Mouse (Mus musculus): ENCODE data around the gene Dpy19l2. TPM values are rescaled to one million over a fixed set of nuclear protein-coding genes. Genes with fewer than 3 reads are reported as not detected.
"Not testable (repeated sequence)": the region's sequence is repeated elsewhere in the genome, so short reads cannot be mapped to it uniquely, and the experiment has no call there.

The Dpy19l2 gene
- 0.62 and 0.71 TPM in 2 replicates for total RNA-seq (2014; rRNA removed)
- polyA plus RNA-seq (2015; fragmentation: Nextera tagmentation; extraction: Ambion mirVana): 0.59 and 0.85 TPM in 2 replicates

DNA sequence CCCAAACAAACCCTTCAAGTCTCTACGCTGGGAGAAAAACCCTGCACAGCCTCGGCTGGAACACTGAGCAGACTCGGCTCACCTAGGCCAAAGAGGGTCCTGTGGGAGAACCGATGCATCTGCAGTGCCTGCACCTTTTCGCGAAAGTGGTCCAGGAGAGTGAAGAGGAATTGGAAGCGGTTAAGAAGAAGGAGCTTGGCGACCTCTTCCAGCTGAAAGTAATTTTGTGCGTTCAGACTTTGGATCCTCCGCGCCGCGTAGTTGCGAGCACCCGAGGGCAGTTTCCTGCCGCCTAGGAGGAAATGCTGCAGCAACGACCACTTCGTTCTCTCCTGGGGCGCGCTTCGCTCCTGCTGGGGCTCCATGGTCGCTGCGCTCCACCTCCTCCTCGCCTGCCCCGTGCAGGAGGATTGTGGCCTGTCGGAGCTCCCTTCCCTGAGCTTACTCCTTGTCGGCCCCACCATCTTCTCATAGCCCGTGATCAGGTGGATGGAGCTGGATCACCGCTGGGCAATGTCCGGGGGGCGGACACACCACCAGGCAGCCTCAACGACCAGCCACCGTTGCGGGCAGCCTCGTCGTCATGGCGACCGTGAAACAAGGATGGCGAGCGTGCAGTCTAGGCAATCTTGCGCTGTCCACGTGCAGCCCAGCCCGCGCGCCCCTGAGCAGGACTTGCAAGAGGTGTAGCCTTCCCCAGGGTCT lies at the start of gene Dpy19l2:
Gene Dpy19l2, minus strand, starts transcription at position 594 of the 705 bp plus-strand sequence.
- H3K4me1 ChIP-seq (ENCODE audit: insufficient read depth): 0 out of 2 replicates have a peak, but pooled peaks cover 4% of the 10 kb centered on the region
- H3K27me3 ChIP-seq (ENCODE audit: insufficient read depth, low read length): no peaks in the 10 kb centered on the region
- H3K4me2 ChIP-seq (ENCODE audit: low read depth): peak within 1 kb of the TSS; percentile 97
- H3K36me3 ChIP-seq (ENCODE audit: insufficient read depth): no peaks in the 10 kb centered on the region
- H3K9me3 ChIP-seq (ENCODE audit: low read length): no peaks in the 10 kb centered on the region
- under 1% methylated on average over 45 of the region's 45 CpGs for WGBS
- H3K4me3 ChIP-seq (ENCODE audit: low read depth, low read length): peak within 1 kb of the TSS; percentile 46
- TF ChIP-seq CTCF (IDR thresholded peaks at IDR 0.05; ENCODE audit: low read depth): peak; percentile 15; the same call in 1 of the 2 replicates
- peak; percentile 91 for ATAC-seq
- H3K9ac ChIP-seq: peak within 1 kb of the TSS; percentile 52
- DNase-seq: peak; percentile 66
- no peak within 1 kb of the TSS for H3K27ac ChIP-seq (ENCODE audit: low read depth, low read length)

GRCm38 (mm10) chr9:24744958-24745357 lies 48.9 kb upstream of the Dpy19l2 start:
- Histone ChIP-seq H3K27ac (ENCODE audit: low read depth, low read length) (no peak overlapping the region), H3K36me3 (ENCODE audit: insufficient read depth) (no peaks in the 10 kb centered on the region), H3K9ac (no peak overlapping the region), H3K9me3 (ENCODE audit: low read length) (no peaks in the 10 kb centered on the region), H3K4me3 (ENCODE audit: low read depth, low read length) (no peak overlapping the region), H3K27me3 (ENCODE audit: insufficient read depth, low read length) (no peaks in the 10 kb centered on the region), H3K4me2 (ENCODE audit: low read depth) (no peak overlapping the region), H3K4me1 (ENCODE audit: insufficient read depth) (no peaks in the 10 kb centered on the region)
- no peak for ATAC-seq
- no peak for TF ChIP-seq CTCF (IDR thresholded peaks at IDR 0.05; ENCODE audit: low read depth)
- 92% methylated on average over 5 of the region's 5 CpGs for WGBS
- no peak for DNase-seq

- Histone ChIP-seq H3K4me1 (ENCODE audit: insufficient read depth) (no peaks in the 10 kb centered on the region), H3K27ac (ENCODE audit: low read depth, low read length) (no peak overlapping the region), H3K9ac (no peak overlapping the region), H3K27me3 (ENCODE audit: insufficient read depth, low read length) (no peaks in the 10 kb centered on the region), H3K4me2 (ENCODE audit: low read depth) (no peak overlapping the region), H3K9me3 (ENCODE audit: low read length) (no peaks in the 10 kb centered on the region), H3K4me3 (ENCODE audit: low read depth, low read length) (no peak overlapping the region), H3K36me3 (ENCODE audit: insufficient read depth) (no peaks in the 10 kb centered on the region)
- ATAC-seq (no peak), DNase-seq (peak; percentile 17)
- peak; percentile 53 for TF ChIP-seq CTCF (IDR thresholded peaks at IDR 0.05; ENCODE audit: low read depth)
Measured at GRCm38 (mm10) chr9:24701246-24701645, 5.2 kb upstream of the Dpy19l2 start.

DNA sequence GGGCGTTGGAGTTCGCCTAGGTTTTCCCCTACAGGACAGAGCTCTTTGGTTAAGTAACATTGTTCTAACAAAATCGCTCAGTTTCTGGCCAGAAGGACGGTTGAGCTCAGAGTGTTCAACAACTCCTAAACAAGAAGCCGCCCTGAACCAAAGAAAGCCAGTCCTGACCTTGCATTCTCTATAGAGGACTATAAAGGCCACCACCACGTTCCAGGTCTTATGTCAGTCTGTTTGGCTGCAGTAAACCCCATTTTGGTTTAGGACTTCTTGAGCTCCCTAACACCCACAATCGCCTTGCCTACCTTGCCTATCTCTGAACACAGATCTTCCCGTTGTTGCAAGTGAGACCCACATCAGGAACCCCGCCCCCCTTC lies 299 bp upstream of the Dpy19l2 start:
- no peak for DNase-seq
- WGBS: 19% methylated on average over 9 of the region's 9 CpGs
- Histone ChIP-seq H3K27ac (ENCODE audit: low read depth, low read length) (no peak overlapping the region), H3K27me3 (ENCODE audit: insufficient read depth, low read length) (no peaks in the 10 kb centered on the region), H3K9ac (peak overlapping the region; percentile 52; the same call in 1 of the 2 replicates), H3K4me2 (ENCODE audit: low read depth) (peak overlapping the region; percentile 97), H3K9me3 (ENCODE audit: low read length) (no peaks in the 10 kb centered on the region), H3K4me3 (ENCODE audit: low read depth, low read length) (peak overlapping the region; percentile 46), H3K36me3 (ENCODE audit: insufficient read depth) (no peaks in the 10 kb centered on the region), H3K4me1 (ENCODE audit: insufficient read depth) (0 out of 2 replicates have a peak, but pooled peaks cover 4% of the 10 kb centered on the region)
- no peak for ATAC-seq
- no peak for TF ChIP-seq CTCF (IDR thresholded peaks at IDR 0.05; ENCODE audit: low read depth)

- not testable (repeated sequence) for H3K4me3 ChIP-seq (ENCODE audit: low read depth, low read length); H3K27ac ChIP-seq (ENCODE audit: low read depth, low read length); ATAC-seq; H3K9me3 ChIP-seq (ENCODE audit: low read length); H3K4me1 ChIP-seq (ENCODE audit: insufficient read depth); H3K36me3 ChIP-seq (ENCODE audit: insufficient read depth); DNase-seq; H3K9ac ChIP-seq; H3K27me3 ChIP-seq (ENCODE audit: insufficient read depth, low read length); H3K4me2 ChIP-seq (ENCODE audit: low read depth)
- 93% methylated on average over 2 of the region's 2 CpGs for WGBS
Measured at GRCm38 (mm10) chr9:24637341-24637740, 58.8 kb downstream of the Dpy19l2 start.

DNA sequence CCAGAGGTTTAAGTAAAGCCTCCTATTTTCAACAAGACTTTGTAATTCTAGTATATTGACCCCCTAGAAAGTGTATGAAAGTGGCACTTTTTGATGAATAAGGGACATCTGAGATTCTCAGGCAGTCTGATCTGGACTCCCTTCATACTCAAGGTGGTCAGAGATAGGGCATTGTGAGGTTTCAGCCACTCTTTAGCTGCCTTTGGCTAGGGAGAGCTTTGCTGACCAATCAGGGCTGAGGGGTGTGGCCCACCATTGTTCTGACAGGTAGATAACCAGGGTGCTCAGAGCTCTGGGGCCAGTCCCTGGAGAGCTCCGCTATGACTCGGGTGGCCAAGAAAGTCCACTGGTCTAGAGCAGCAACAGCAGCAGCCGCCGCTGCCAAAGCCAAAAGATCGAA lies 71.2 kb downstream of the Dpy19l2 start, which contains the start of gene Cypt4:
Gene Cypt4, plus strand, starts transcription at position 301 of the 400 bp plus-strand sequence.
- TF ChIP-seq CTCF (IDR thresholded peaks at IDR 0.05; ENCODE audit: low read depth): no peak
- no peak within 1 kb of the TSS for H3K4me2 ChIP-seq (ENCODE audit: low read depth)
- no peaks in the 10 kb centered on the region for H3K27me3 ChIP-seq (ENCODE audit: insufficient read depth, low read length)
- WGBS: 96% methylated on average over 5 of the region's 5 CpGs
- DNase-seq (no peak), ATAC-seq (no peak)
- no peak within 1 kb of the TSS for H3K4me3 ChIP-seq (ENCODE audit: low read depth, low read length)
- H3K9me3 ChIP-seq (ENCODE audit: low read length): no peaks in the 10 kb centered on the region
- H3K9ac ChIP-seq: no peak within 1 kb of the TSS
- H3K4me1 ChIP-seq (ENCODE audit: insufficient read depth): no peaks in the 10 kb centered on the region
- H3K36me3 ChIP-seq (ENCODE audit: insufficient read depth): no peaks in the 10 kb centered on the region
- no peak within 1 kb of the TSS for H3K27ac ChIP-seq (ENCODE audit: low read depth, low read length)

DNA sequence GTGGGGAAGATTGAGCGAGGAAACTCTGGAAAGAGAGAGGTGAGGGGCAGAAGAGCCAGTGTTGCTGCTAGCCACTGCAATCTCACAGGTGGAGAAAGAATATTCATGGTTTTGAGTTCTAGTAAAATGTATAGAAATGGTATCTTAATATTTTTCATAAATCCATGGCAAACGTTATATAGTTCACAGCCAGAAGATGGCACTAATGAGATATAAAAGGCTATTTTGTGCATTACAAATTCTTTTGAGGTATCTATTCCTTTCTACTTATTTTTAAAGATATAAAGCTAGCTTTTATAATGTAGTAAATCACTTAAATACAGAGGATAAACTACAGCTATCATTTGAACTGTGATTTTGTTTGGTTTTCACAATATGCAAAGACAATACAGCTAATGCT lies 157.9 kb downstream of the Dpy19l2 start:
- Histone ChIP-seq H3K36me3 (ENCODE audit: insufficient read depth) (no peaks in the 10 kb centered on the region), H3K9me3 (ENCODE audit: low read length) (no peaks in the 10 kb centered on the region), H3K4me3 (ENCODE audit: low read depth, low read length) (no peak overlapping the region), H3K27ac (ENCODE audit: low read depth, low read length) (no peak overlapping the region), H3K27me3 (ENCODE audit: insufficient read depth, low read length) (no peaks in the 10 kb centered on the region), H3K4me2 (ENCODE audit: low read depth) (no peak overlapping the region), H3K4me1 (ENCODE audit: insufficient read depth) (no peaks in the 10 kb centered on the region), H3K9ac (no peak overlapping the region)
- 42% methylated on average over 2 of the region's 2 CpGs for WGBS
- DNase-seq (peak; percentile 41), ATAC-seq (no peak)
- TF ChIP-seq CTCF (IDR thresholded peaks at IDR 0.05; ENCODE audit: low read depth): no peak; the same call in none of the 2 replicates
